Mouse (Mus musculus) midbrain, embryonic 13.5 days (tissue): ENCODE data around the gene Rdx. TPM values are rescaled to one million over a fixed set of nuclear protein-coding genes. Genes with fewer than 3 reads are reported as not detected.
"Not testable (repeated sequence)": the region's sequence is repeated elsewhere in the genome, so short reads cannot be mapped to it uniquely, and the experiment has no call there.

Source experiments
- ATAC-seq: fragments of 200-750 bp; cut with Nextera tagmentation; 2 replicates; pipeline ENCODE4 v1.8.0; 2017; ENCODE audit warnings: mild to moderate bottlenecking, moderate TSS enrichment, moderate library complexity
- H3K27ac ChIP-seq: fragments of 300-500 bp; sonication (generic); 2 replicates; pipeline ENCODE4 v1.5.1; 2015; ENCODE audit warnings: inconsistent platforms, mild to moderate bottlenecking, moderate library complexity
- H3K27me3 ChIP-seq: fragments of 300-500 bp; sonication (generic); 2 replicates; pipeline ENCODE4 v1.6.1; 2015; ENCODE audit warnings: mild to moderate bottlenecking, inconsistent platforms
- H3K36me3 ChIP-seq: fragments of 300-500 bp; sonication (generic); 2 replicates; pipeline ENCODE4 v1.6.1; 2015; ENCODE audit warnings: mild to moderate bottlenecking, inconsistent platforms
- H3K4me1 ChIP-seq: fragments of 300-500 bp; sonication (generic); replicated peaks from 2 replicates; pipeline ENCODE4 v1.6.1; 2015; ENCODE audit warnings: inconsistent platforms
- H3K4me2 ChIP-seq: fragments of 300-500 bp; sonication (generic); replicated peaks from 2 replicates; pipeline ENCODE4 v1.6.1; 2015; ENCODE audit warnings: moderate library complexity, mild to moderate bottlenecking, inconsistent platforms
- H3K4me3 ChIP-seq: fragments of 300-500 bp; sonication (generic); replicated peaks from 2 replicates; pipeline ENCODE4 v1.5.1; 2015; ENCODE audit warnings: mild to moderate bottlenecking, inconsistent platforms
- H3K9ac ChIP-seq: fragments of 300-500 bp; sonication (generic); replicated peaks from 2 replicates; pipeline ENCODE4 v1.6.1; 2015; ENCODE audit warnings: mild to moderate bottlenecking, inconsistent platforms
- H3K9me3 ChIP-seq: fragments of 300-500 bp; sonication (generic); 2 replicates; pipeline ENCODE4 v1.6.1; 2016; ENCODE audit warnings: mild to moderate bottlenecking, inconsistent platforms
- WGBS: fragments of 180-500 bp; shearing (Covaris S2); methylation state at CpG from one replicate; pipeline ENCODE4 v1.1.7; 2015; 5-methylcytosine and 5-hydroxymethylcytosine counted together
- polyA plus RNA-seq: library from polyadenylated mRNA; unstranded; fragments of >200 nt; fragmentation: Nextera tagmentation; extraction: Ambion mirVana; gene quantifications from 2 replicates; pipeline ENCODE4 v1.2.1, GENCODE M21; 2015

The Rdx gene
- polyA plus RNA-seq, 1 experiment from 2014 or later: 120 TPM

DNA sequence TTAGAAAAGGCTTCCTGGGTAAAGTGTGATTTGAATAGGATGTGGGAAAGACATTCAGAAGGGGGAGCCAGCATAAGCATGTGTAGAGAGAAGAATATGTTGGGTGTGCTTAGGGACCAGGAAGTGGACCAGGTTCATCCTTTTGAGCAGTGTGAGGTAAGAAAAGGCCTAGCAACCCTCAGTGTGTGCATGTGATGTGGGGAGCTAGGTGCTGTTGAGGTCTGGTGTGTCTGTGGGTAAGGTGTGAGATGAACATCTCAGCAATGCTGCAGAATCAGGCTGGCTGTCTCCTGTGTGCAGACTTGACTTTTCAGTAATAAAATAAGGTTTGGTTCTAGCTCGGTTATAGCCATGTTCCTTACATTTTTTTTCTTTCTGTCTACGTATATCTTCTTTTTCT lies 23.1 kb downstream of the Rdx start:
- WGBS: 98% methylated on average over 2 of the region's 2 CpGs
- no peak overlapping the region for H3K9ac ChIP-seq
- ATAC-seq: no peak
- H3K4me3 ChIP-seq: no peak overlapping the region
- no peaks in the 10 kb centered on the region for H3K4me1 ChIP-seq
- H3K4me2 ChIP-seq: no peak overlapping the region
- H3K9me3 ChIP-seq: no peaks in the 10 kb centered on the region
- H3K27ac ChIP-seq: no peak overlapping the region
- no peaks in the 10 kb centered on the region for H3K27me3 ChIP-seq
- H3K36me3 ChIP-seq: peaks cover 58% of the 10 kb centered on the region

- peaks cover 52% of the 10 kb centered on the region for H3K36me3 ChIP-seq
- H3K4me3 ChIP-seq, H3K4me2 ChIP-seq, H3K9me3 ChIP-seq, H3K27me3 ChIP-seq, H3K4me1 ChIP-seq, H3K9ac ChIP-seq, H3K27ac ChIP-seq, ATAC-seq: not testable (repeated sequence)
Measured at GRCm38 (mm10) chr9:52071352-52071751, 24.4 kb downstream of the Rdx start.

- ATAC-seq: no peak
- Histone ChIP-seq H3K4me1 (no peaks in the 10 kb centered on the region), H3K27me3 (no peaks in the 10 kb centered on the region), H3K36me3 (peaks cover 49% of the 10 kb centered on the region), H3K4me2 (no peak overlapping the region), H3K4me3 (no peak overlapping the region), H3K9me3 (no peaks in the 10 kb centered on the region), H3K9ac (no peak overlapping the region), H3K27ac (no peak overlapping the region)
Measured at GRCm38 (mm10) chr9:52072202-52072601, 25.2 kb downstream of the Rdx start.

DNA sequence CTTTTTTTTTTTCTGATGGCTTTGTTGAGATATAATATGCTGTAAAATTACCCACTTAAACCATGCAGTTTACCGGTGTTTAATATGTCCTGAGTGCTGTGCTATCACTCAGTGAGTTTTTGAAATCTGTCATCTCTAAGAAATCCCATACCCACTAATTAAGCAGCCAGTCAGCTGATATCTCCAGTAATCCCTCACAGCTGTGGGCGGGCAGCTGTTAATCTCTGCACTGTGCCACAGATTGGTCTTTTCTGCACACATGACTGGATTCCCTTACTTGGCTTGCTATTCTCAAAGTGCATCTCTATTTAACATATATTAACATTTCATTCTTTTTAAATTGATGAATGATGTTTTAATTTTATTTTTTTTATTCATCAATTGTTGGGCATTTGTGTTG lies 29.1 kb downstream of the Rdx start:
- H3K9ac ChIP-seq: no peak overlapping the region
- 63% methylated on average over 2 of the region's 2 CpGs for WGBS
- no peak overlapping the region for H3K4me2 ChIP-seq
- no peak for ATAC-seq
- no peak overlapping the region for H3K27ac ChIP-seq
- H3K4me3 ChIP-seq: no peak overlapping the region
- H3K27me3 ChIP-seq: no peaks in the 10 kb centered on the region
- no peaks in the 10 kb centered on the region for H3K9me3 ChIP-seq
- peaks cover 40% of the 10 kb centered on the region for H3K36me3 ChIP-seq
- no peaks in the 10 kb centered on the region for H3K4me1 ChIP-seq

GRCm38 (mm10) chr9:52077692-52078091 lies 30.7 kb downstream of the Rdx start:
- H3K4me3 ChIP-seq: no peak overlapping the region
- 93% methylated on average over 1 of the region's 1 CpGs for WGBS

GRCm38 (mm10) chr9:52081979-52082378 lies 35.0 kb downstream of the Rdx start:
- Histone ChIP-seq H3K9me3 (no peaks in the 10 kb centered on the region), H3K27ac (no peak overlapping the region), H3K4me1 (no peaks in the 10 kb centered on the region), H3K27me3 (no peaks in the 10 kb centered on the region), H3K4me3 (no peak overlapping the region), H3K9ac (no peak overlapping the region), H3K36me3 (peaks cover 49% of the 10 kb centered on the region), H3K4me2 (no peak overlapping the region)
- 96% methylated on average over 2 of the region's 2 CpGs for WGBS
- no peak for ATAC-seq

More at GRCm38 (mm10) chr9:52077692-52078091, 30.7 kb downstream of the Rdx start:
- ATAC-seq: no peak
- H3K27me3 ChIP-seq: no peaks in the 10 kb centered on the region
- no peak overlapping the region for H3K9ac ChIP-seq
- H3K27ac ChIP-seq: no peak overlapping the region
- H3K9me3 ChIP-seq: no peaks in the 10 kb centered on the region
- H3K4me1 ChIP-seq: no peaks in the 10 kb centered on the region
- no peak overlapping the region for H3K4me2 ChIP-seq
- peaks cover 42% of the 10 kb centered on the region for H3K36me3 ChIP-seq

- H3K27me3 ChIP-seq: no peaks in the 10 kb centered on the region
- H3K9ac ChIP-seq: no peak overlapping the region
- no peak overlapping the region for H3K4me2 ChIP-seq
- 80% methylated on average over 4 of the region's 4 CpGs for WGBS
- H3K9me3 ChIP-seq: no peaks in the 10 kb centered on the region
- H3K4me1 ChIP-seq: no peaks in the 10 kb centered on the region
- no peak overlapping the region for H3K27ac ChIP-seq
- peaks cover 53% of the 10 kb centered on the region for H3K36me3 ChIP-seq
- no peak for ATAC-seq
- H3K4me3 ChIP-seq: no peak overlapping the region
Measured at GRCm38 (mm10) chr9:52082414-52082813, 35.4 kb downstream of the Rdx start.

DNA sequence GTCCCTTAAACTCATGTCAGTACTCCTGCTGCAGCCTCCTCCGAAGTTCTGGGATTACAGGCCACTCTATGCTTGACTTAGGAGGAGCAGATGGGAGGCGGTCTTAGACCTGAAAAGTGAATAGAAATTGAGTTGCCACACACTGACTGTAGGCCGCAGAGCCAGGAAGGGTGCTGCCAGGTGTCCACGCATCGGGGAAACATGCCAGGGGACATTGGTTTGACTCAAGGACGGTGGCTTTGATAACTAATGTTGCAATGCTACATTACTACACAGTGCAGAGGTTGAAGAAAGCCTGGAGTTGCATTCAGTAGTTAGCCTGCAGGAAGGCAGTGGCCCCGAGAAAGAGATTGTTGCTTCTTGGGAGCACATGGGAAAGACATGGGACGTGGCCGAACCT lies 44.8 kb downstream of the Rdx start:
- Histone ChIP-seq H3K4me2 (no peak overlapping the region), H3K4me1 (no peaks in the 10 kb centered on the region), H3K9me3 (no peaks in the 10 kb centered on the region), H3K36me3 (peaks cover 24% of the 10 kb centered on the region), H3K27ac (no peak overlapping the region), H3K27me3 (no peaks in the 10 kb centered on the region), H3K9ac (no peak overlapping the region), H3K4me3 (no peak overlapping the region)
- no peak for ATAC-seq
- 90% methylated on average over 9 of the region's 9 CpGs for whole genome bisulfite sequencing

DNA sequence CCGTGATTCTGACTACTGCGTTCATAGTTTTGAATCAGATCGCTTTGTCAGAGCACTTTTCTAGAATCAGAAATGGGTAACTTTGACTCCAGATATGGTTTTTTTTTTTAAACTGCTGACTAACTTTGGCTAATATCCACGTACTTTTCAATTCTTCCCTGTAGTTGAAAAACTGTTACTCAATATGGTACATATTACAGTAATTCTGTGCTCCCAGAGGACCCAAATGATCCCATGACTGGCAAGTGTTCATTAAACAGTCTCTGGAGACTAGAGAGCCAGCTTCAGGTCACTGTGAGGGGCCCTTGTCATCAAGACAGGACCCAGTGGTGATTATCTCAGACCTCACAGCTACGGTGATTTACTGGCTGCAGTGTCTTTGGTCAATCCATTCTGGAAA lies 45.3 kb downstream of the Rdx start:
- no peaks in the 10 kb centered on the region for H3K9me3 ChIP-seq
- H3K27me3 ChIP-seq: no peaks in the 10 kb centered on the region
- peaks cover 19% of the 10 kb centered on the region for H3K36me3 ChIP-seq
- no peak overlapping the region for H3K9ac ChIP-seq
- H3K4me2 ChIP-seq: no peak overlapping the region
- no peak for ATAC-seq
- no peaks in the 10 kb centered on the region for H3K4me1 ChIP-seq
- 90% methylated on average over 5 of the region's 5 CpGs for WGBS
- H3K4me3 ChIP-seq: no peak overlapping the region
- H3K27ac ChIP-seq: no peak overlapping the region

GRCm38 (mm10) chr9:52093108-52093507 lies 46.1 kb downstream of the Rdx start:
- Histone ChIP-seq H3K4me2 (no peak overlapping the region), H3K36me3 (peaks cover 11% of the 10 kb centered on the region), H3K27ac (no peak overlapping the region), H3K9me3 (no peaks in the 10 kb centered on the region), H3K4me3 (no peak overlapping the region), H3K4me1 (no peaks in the 10 kb centered on the region), H3K9ac (no peak overlapping the region), H3K27me3 (no peaks in the 10 kb centered on the region)
- no peak for ATAC-seq
- 74% methylated on average over 8 of the region's 8 CpGs for WGBS

DNA sequence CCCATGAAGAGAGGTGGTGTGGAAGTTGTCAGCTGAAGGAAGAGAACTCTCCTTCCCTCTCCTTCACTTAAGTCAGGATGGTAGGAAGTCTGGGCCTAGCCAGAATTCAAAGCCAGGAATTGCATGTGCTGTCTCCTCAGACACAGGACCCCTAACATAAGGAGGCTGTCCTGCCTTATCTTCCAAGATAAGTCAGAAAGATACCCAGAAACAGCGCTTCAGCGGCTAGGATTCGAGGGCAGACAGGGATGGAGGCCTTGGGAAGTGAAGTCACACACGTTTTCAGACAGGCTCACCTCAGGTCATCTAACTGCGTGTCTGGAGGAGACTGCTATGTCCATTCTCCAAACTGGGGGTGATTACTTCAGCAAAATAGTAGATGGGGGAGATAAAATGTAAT lies 47.0 kb downstream of the Rdx start:
- H3K4me3 ChIP-seq: no peak overlapping the region

DNA sequence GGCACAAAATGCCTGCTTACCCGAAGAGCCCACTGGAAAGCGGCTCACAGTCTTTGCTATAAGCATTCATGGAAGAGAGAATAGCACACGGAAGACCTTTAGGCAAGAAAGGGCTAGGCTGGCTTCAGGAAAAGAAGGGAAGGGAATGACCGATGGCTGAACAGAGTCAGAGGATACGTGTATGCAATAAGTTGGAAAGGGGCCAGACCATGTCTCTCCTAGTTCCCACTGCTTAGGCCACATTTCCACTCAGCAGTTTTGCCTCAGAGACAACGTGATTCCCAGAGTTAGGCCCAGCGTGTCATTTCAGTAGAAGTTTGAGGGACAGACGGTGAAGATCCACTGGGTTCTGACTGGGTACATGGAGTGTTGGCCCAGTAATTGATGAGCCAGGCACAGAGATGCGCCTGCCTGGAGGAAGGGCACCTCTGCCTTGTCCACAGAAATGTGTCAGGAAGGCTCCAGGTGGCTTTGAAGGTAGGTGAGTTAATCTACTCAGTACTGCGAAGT lies 47.6 kb downstream of the Rdx start:
- H3K9me3 ChIP-seq: no peaks in the 10 kb centered on the region
- H3K27ac ChIP-seq: no peak overlapping the region
- no peak overlapping the region for H3K4me2 ChIP-seq
- ATAC-seq: no peak
- H3K4me3 ChIP-seq: no peak overlapping the region
- WGBS: 88% methylated on average over 10 of the region's 10 CpGs
- H3K9ac ChIP-seq: no peak overlapping the region
- H3K36me3 ChIP-seq: peaks cover 3% of the 10 kb centered on the region; the same call in 1 of the 2 replicates
- H3K4me1 ChIP-seq: no peaks in the 10 kb centered on the region
- no peaks in the 10 kb centered on the region for H3K27me3 ChIP-seq

More for the DNA sequence above, 47.0 kb downstream of the Rdx start:
- H3K36me3 ChIP-seq: peaks cover 5% of the 10 kb centered on the region; the same call in 1 of the 2 replicates
- no peaks in the 10 kb centered on the region for H3K4me1 ChIP-seq
- no peaks in the 10 kb centered on the region for H3K27me3 ChIP-seq
- no peak overlapping the region for H3K4me2 ChIP-seq
- ATAC-seq: no peak
- no peaks in the 10 kb centered on the region for H3K9me3 ChIP-seq
- H3K27ac ChIP-seq: no peak overlapping the region
- 87% methylated on average over 5 of the region's 5 CpGs for WGBS
- no peak overlapping the region for H3K9ac ChIP-seq

GRCm38 (mm10) chr9:52095666-52096065 lies 48.7 kb downstream of the Rdx start:
- no peak for ATAC-seq
- Histone ChIP-seq H3K27ac (no peak overlapping the region), H3K27me3 (no peaks in the 10 kb centered on the region), H3K9me3 (no peaks in the 10 kb centered on the region), H3K4me1 (no peaks in the 10 kb centered on the region), H3K9ac (no peak overlapping the region), H3K4me3 (no peak overlapping the region), H3K4me2 (no peak overlapping the region), H3K36me3 (no peaks in the 10 kb centered on the region)
- 85% methylated on average over 3 of the region's 3 CpGs for WGBS
